Mouse (Mus musculus): ENCODE results near the gene Bcl6b. TPM values are rescaled to one million over a fixed set of nuclear protein-coding genes. Genes with fewer than 3 reads are reported as not detected.

The Bcl6b gene
- polyA plus RNA-seq, 1 experiment: 0.70 TPM

GRCm38 (mm10) chr11:70250150-70250549 is 20.6 kb upstream of the Bcl6b start:
- TF ChIP-seq CTCF (IDR thresholded peaks at IDR 0.05; ENCODE audit: borderline replicate concordance, insufficient read depth, low read length): no peak
- no peak for TF ChIP-seq POLR2A (IDR thresholded peaks at IDR 0.05; ENCODE audit: low read depth, low read length)
- H3K4me1 ChIP-seq (ENCODE audit: control insufficient read depth, insufficient read depth, low read length): no peaks in the 10 kb centered on the region
- H3K27ac ChIP-seq (ENCODE audit: insufficient read depth, low read length): no peak overlapping the region
- H3K4me3 ChIP-seq (ENCODE audit: insufficient read depth, low read length): no peak overlapping the region

- no peak overlapping the region for H3K4me3 ChIP-seq (ENCODE audit: insufficient read depth, low read length)
- H3K27ac ChIP-seq (ENCODE audit: insufficient read depth, low read length): no peak overlapping the region
- H3K4me1 ChIP-seq (ENCODE audit: control insufficient read depth, insufficient read depth, low read length): no peaks in the 10 kb centered on the region
- no peak for TF ChIP-seq POLR2A (IDR thresholded peaks at IDR 0.05; ENCODE audit: low read depth, low read length)
- TF ChIP-seq CTCF (IDR thresholded peaks at IDR 0.05; ENCODE audit: borderline replicate concordance, insufficient read depth, low read length): no peak
Observed at GRCm38 (mm10) chr11:70247136-70247845, 17.7 kb upstream of the Bcl6b start.

GRCm38 (mm10) chr11:70242591-70242990 is 13.0 kb upstream of the Bcl6b start:
- H3K27ac ChIP-seq (ENCODE audit: insufficient read depth, low read length): no peak overlapping the region
- peaks cover 2% of the 10 kb centered on the region; the same call in 1 of the 2 replicates for H3K4me1 ChIP-seq (ENCODE audit: control insufficient read depth, insufficient read depth, low read length)
- TF ChIP-seq CTCF (IDR thresholded peaks at IDR 0.05; ENCODE audit: borderline replicate concordance, insufficient read depth, low read length) (no peak), POLR2A (IDR thresholded peaks at IDR 0.05; ENCODE audit: low read depth, low read length) (no peak)
- H3K4me3 ChIP-seq (ENCODE audit: insufficient read depth, low read length): no peak overlapping the region

- Histone ChIP-seq H3K4me1 (ENCODE audit: control insufficient read depth, insufficient read depth, low read length) (peaks cover 4% of the 10 kb centered on the region; the same call in 1 of the 2 replicates), H3K27ac (ENCODE audit: insufficient read depth, low read length) (peak within 1 kb of the TSS; percentile 77), H3K4me3 (ENCODE audit: insufficient read depth, low read length) (peak within 1 kb of the TSS; percentile 88)
- peak; percentile 95 for TF ChIP-seq POLR2A (IDR thresholded peaks at IDR 0.05; ENCODE audit: low read depth, low read length)
- no peak for TF ChIP-seq CTCF (IDR thresholded peaks at IDR 0.05; ENCODE audit: borderline replicate concordance, insufficient read depth, low read length)
Observed at GRCm38 (mm10) chr11:70239541-70240279, 10.1 kb upstream of the Bcl6b start, which contains the start of the genes Gm21988 and Rnasek. TSS of gene Gm21988 (minus strand) at chr11:70239830. TSS of gene Rnasek (minus strand) at chr11:70239842.

- H3K4me1 ChIP-seq (ENCODE audit: control insufficient read depth, insufficient read depth, low read length): peaks cover 4% of the 10 kb centered on the region; the same call in 1 of the 2 replicates
- TF ChIP-seq CTCF (IDR thresholded peaks at IDR 0.05; ENCODE audit: borderline replicate concordance, insufficient read depth, low read length): no peak
- TF ChIP-seq POLR2A (IDR thresholded peaks at IDR 0.05; ENCODE audit: low read depth, low read length): 0 out of 2 replicates have a peak, but pooled peaks have one; percentile 36
- peak overlapping the region; percentile 88 for H3K4me3 ChIP-seq (ENCODE audit: insufficient read depth, low read length)
- H3K27ac ChIP-seq (ENCODE audit: insufficient read depth, low read length): peak overlapping the region; percentile 43; the same call in 1 of the 2 replicates
Observed at GRCm38 (mm10) chr11:70238591-70239440, 9.2 kb upstream of the Bcl6b start.

GRCm38 (mm10) chr11:70237457-70238167 is 8.0 kb upstream of the Bcl6b start, which contains the start of gene 0610010K14Rik:
TSS of gene 0610010K14Rik (minus strand) at chr11:70237914.
- Histone ChIP-seq H3K27ac (ENCODE audit: insufficient read depth, low read length) (peak within 1 kb of the TSS; percentile 59), H3K4me1 (ENCODE audit: control insufficient read depth, insufficient read depth, low read length) (peaks cover 4% of the 10 kb centered on the region; the same call in 1 of the 2 replicates), H3K4me3 (ENCODE audit: insufficient read depth, low read length) (peak within 1 kb of the TSS; percentile 88)
- peak; percentile 91 for TF ChIP-seq POLR2A (IDR thresholded peaks at IDR 0.05; ENCODE audit: low read depth, low read length)
- peak; percentile 76; the same call in 1 of the 2 replicates for TF ChIP-seq CTCF (IDR thresholded peaks at IDR 0.05; ENCODE audit: borderline replicate concordance, insufficient read depth, low read length)

- TF ChIP-seq POLR2A (IDR thresholded peaks at IDR 0.05; ENCODE audit: low read depth, low read length) (0 out of 2 replicates have a peak, but pooled peaks have one; percentile 7), CTCF (IDR thresholded peaks at IDR 0.05; ENCODE audit: borderline replicate concordance, insufficient read depth, low read length) (no peak)
- Histone ChIP-seq H3K27ac (ENCODE audit: insufficient read depth, low read length) (no peak overlapping the region), H3K4me3 (ENCODE audit: insufficient read depth, low read length) (peak overlapping the region; percentile 60; the same call in 1 of the 2 replicates), H3K4me1 (ENCODE audit: control insufficient read depth, insufficient read depth, low read length) (peaks cover 4% of the 10 kb centered on the region; the same call in 1 of the 2 replicates)
Observed at GRCm38 (mm10) chr11:70236717-70237116, 7.1 kb upstream of the Bcl6b start.

GRCm38 (mm10) chr11:70235254-70235900 is 5.8 kb upstream of the Bcl6b start:
- no peak overlapping the region for H3K27ac ChIP-seq (ENCODE audit: insufficient read depth, low read length)
- peaks cover 3% of the 10 kb centered on the region; the same call in 1 of the 2 replicates for H3K4me1 ChIP-seq (ENCODE audit: control insufficient read depth, insufficient read depth, low read length)
- no peak overlapping the region for H3K4me3 ChIP-seq (ENCODE audit: insufficient read depth, low read length)
- no peak for TF ChIP-seq POLR2A (IDR thresholded peaks at IDR 0.05; ENCODE audit: low read depth, low read length)
- no peak for TF ChIP-seq CTCF (IDR thresholded peaks at IDR 0.05; ENCODE audit: borderline replicate concordance, insufficient read depth, low read length)

Measured in embryonic fibroblast, embryonic 13.5 days (primary cell).